Mouse (Mus musculus): ENCODE data around the gene 4931422A03Rik. TPM values are rescaled to one million over a fixed set of nuclear protein-coding genes. Genes with fewer than 3 reads are reported as not detected.
"Not testable (repeated sequence)": the region's sequence is repeated elsewhere in the genome, so short reads cannot be mapped to it uniquely, and the experiment has no call there.

Gene 4931422A03Rik
- polyA plus RNA-seq, 1 experiment from 2014 or later = 1.0 TPM

DNA sequence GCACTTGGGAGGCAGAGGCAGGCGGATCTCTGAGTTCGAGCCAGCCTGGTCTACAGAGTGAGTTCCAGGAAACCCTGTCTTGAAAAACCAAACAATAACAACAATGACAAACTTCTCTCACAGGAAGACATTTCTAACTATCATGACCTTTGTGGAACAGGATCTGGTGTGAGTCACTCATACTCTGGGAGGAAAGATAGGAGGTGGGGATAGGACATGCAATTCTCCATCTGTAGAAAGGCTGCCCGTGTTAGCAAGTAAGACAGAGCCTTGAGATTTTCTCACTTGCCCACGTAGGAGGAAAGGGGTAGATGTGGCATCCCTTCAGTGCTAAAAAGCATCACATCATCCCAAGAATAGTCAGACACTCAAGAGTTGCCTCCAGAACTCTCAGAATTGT, 26.3 kb downstream of the 4931422A03Rik start:
- Histone ChIP-seq H3K9ac (ENCODE audit: low read depth, low read length) (no peak overlapping the region), H3K27ac (ENCODE audit: low read length) (no peak overlapping the region), H3K4me3 (ENCODE audit: low read length) (no peak overlapping the region), H3K9me3 (ENCODE audit: control insufficient read depth, low read length) (0 out of 2 replicates have a peak, but pooled peaks cover 3% of the 10 kb centered on the region), H3K4me2 (ENCODE audit: low read depth, low read length) (no peak overlapping the region), H3K4me1 (ENCODE audit: control insufficient read depth, insufficient read depth, low read length) (no peaks in the 10 kb centered on the region), H3K36me3 (ENCODE audit: control insufficient read depth, insufficient read depth, low read length) (no peaks in the 10 kb centered on the region), H3K27me3 (replicated peaks; ENCODE audit: control insufficient read depth, insufficient read depth, low read length) (no peaks in the 10 kb centered on the region)
- WGBS = 78% methylated on average over 4 of the region's 4 CpGs
- ATAC-seq = no peak

- Histone ChIP-seq H3K9ac (ENCODE audit: low read depth, low read length) (no peak overlapping the region), H3K27ac (ENCODE audit: low read length) (no peak overlapping the region), H3K4me3 (ENCODE audit: low read length) (no peak overlapping the region), H3K36me3 (ENCODE audit: control insufficient read depth, insufficient read depth, low read length) (no peaks in the 10 kb centered on the region), H3K4me1 (ENCODE audit: control insufficient read depth, insufficient read depth, low read length) (no peaks in the 10 kb centered on the region), H3K4me2 (ENCODE audit: low read depth, low read length) (no peak overlapping the region), H3K9me3 (ENCODE audit: control insufficient read depth, low read length) (0 out of 2 replicates have a peak, but pooled peaks cover 3% of the 10 kb centered on the region), H3K27me3 (replicated peaks; ENCODE audit: control insufficient read depth, insufficient read depth, low read length) (no peaks in the 10 kb centered on the region)
- ATAC-seq = no peak
- WGBS = 28% methylated on average over 2 of the region's 2 CpGs
Measured at GRCm38 (mm10) chr2:104001076-104001475, 27.1 kb downstream of the 4931422A03Rik start.

DNA sequence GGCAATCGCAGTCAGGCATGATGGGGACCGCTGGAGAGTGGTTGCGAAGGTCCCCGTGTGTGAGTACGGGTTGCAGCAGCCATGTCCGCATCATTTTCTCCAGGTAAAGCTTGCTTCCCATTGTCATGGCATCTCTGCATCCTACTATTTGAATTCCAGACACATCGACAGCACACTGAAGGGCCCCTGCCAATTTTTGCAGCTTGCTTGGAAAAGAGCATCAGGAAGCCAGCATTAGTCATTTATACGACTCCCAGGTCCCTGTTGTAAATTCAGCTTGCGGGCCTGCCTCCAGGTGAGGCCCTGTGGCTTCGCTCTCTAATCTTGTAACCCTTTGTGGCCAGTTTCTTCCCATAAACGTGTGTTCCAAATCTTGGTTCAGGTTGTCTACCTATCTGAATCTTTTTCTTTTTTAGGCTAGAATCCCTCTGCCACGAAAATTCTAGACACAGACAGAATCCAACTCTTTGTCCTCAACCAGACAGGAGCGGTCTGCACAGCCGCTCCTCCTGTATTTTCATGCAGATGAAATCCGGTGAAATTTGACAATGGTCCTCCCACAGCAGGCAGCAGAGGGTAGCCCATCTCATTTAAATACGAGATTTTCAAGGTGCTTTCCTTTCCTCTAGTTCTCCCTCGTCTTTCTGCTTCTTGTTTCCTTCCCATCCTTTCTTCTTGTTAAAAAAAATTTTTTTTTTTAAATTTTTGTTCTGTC, 35.4 kb downstream of the 4931422A03Rik start:
- H3K9me3 ChIP-seq (ENCODE audit: control insufficient read depth, low read length) = no peaks in the 10 kb centered on the region
- H3K36me3 ChIP-seq (ENCODE audit: control insufficient read depth, insufficient read depth, low read length) = no peaks in the 10 kb centered on the region
- WGBS = 32% methylated on average over 17 of the region's 17 CpGs
- no peak overlapping the region for H3K9ac ChIP-seq (ENCODE audit: low read depth, low read length)
- no peaks in the 10 kb centered on the region for H3K27me3 ChIP-seq (replicated peaks; ENCODE audit: control insufficient read depth, insufficient read depth, low read length)
- no peak overlapping the region for H3K4me2 ChIP-seq (ENCODE audit: low read depth, low read length)
- no peaks in the 10 kb centered on the region for H3K4me1 ChIP-seq (ENCODE audit: control insufficient read depth, insufficient read depth, low read length)
- no peak for ATAC-seq
- H3K27ac ChIP-seq (ENCODE audit: low read length) = no peak overlapping the region
- no peak overlapping the region for H3K4me3 ChIP-seq (ENCODE audit: low read length)

DNA sequence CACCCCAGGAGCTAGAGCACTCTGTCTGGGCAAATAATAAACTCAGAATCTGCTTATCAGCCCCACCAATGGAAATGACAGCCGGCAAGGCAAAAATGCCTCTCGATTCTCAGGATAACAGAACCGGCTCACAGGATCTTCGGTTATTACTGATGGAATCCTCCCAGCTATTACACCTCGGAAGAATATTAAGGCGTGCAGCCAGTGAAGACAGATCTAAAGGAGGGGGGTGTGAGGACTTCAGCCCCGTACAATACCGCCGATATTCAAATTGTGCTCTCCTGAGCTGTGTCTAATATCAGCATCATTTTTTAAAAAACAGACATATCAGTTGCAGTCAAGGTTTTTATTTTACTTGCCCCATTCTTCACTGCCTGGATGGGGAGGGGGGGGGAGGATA, 36.0 kb downstream of the 4931422A03Rik start:
- Histone ChIP-seq H3K4me3 (ENCODE audit: low read length) (no peak overlapping the region), H3K9ac (ENCODE audit: low read depth, low read length) (no peak overlapping the region), H3K36me3 (ENCODE audit: control insufficient read depth, insufficient read depth, low read length) (no peaks in the 10 kb centered on the region), H3K4me2 (ENCODE audit: low read depth, low read length) (no peak overlapping the region), H3K9me3 (ENCODE audit: control insufficient read depth, low read length) (no peaks in the 10 kb centered on the region), H3K27me3 (replicated peaks; ENCODE audit: control insufficient read depth, insufficient read depth, low read length) (no peaks in the 10 kb centered on the region), H3K4me1 (ENCODE audit: control insufficient read depth, insufficient read depth, low read length) (no peaks in the 10 kb centered on the region), H3K27ac (ENCODE audit: low read length) (no peak overlapping the region)
- no peak for ATAC-seq
- WGBS = 66% methylated on average over 9 of the region's 9 CpGs

DNA sequence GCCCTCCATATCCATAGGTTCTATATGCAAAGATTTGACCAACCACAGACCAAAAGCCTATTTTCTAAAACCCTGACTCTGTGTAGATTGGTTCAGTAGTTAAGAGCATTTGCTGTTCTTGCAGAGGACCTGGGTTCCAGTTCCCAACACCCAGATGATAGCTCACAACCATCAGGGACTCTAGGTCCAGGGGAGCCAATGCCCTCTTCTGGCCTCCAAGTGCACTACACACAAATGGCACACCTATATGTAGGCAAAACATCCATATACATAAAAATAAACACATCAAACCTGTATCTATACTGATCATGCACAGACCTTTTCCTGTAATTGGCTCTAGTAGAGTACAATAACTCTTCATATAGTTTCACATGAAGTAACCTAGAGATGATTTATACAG, 36.9 kb downstream of the 4931422A03Rik start:
- Histone ChIP-seq H3K27ac (ENCODE audit: low read length) (no peak overlapping the region), H3K9ac (ENCODE audit: low read depth, low read length) (no peak overlapping the region), H3K4me2 (ENCODE audit: low read depth, low read length) (no peak overlapping the region), H3K9me3 (ENCODE audit: control insufficient read depth, low read length) (no peaks in the 10 kb centered on the region), H3K4me3 (ENCODE audit: low read length) (no peak overlapping the region), H3K4me1 (ENCODE audit: control insufficient read depth, insufficient read depth, low read length) (no peaks in the 10 kb centered on the region), H3K27me3 (replicated peaks; ENCODE audit: control insufficient read depth, insufficient read depth, low read length) (no peaks in the 10 kb centered on the region), H3K36me3 (ENCODE audit: control insufficient read depth, insufficient read depth, low read length) (no peaks in the 10 kb centered on the region)
- no peak for ATAC-seq

GRCm38 (mm10) chr2:103989724-103990123, 38.4 kb downstream of the 4931422A03Rik start:
- 88% methylated on average over 6 of the region's 6 CpGs for WGBS
- Histone ChIP-seq H3K27ac (ENCODE audit: low read length) (no peak overlapping the region), H3K9ac (ENCODE audit: low read depth, low read length) (no peak overlapping the region), H3K9me3 (ENCODE audit: control insufficient read depth, low read length) (no peaks in the 10 kb centered on the region), H3K4me2 (ENCODE audit: low read depth, low read length) (no peak overlapping the region), H3K4me1 (ENCODE audit: control insufficient read depth, insufficient read depth, low read length) (no peaks in the 10 kb centered on the region), H3K36me3 (ENCODE audit: control insufficient read depth, insufficient read depth, low read length) (no peaks in the 10 kb centered on the region), H3K27me3 (replicated peaks; ENCODE audit: control insufficient read depth, insufficient read depth, low read length) (no peaks in the 10 kb centered on the region), H3K4me3 (ENCODE audit: low read length) (no peak overlapping the region)
- ATAC-seq = no peak

GRCm38 (mm10) chr2:103987595-103987994, 40.6 kb downstream of the 4931422A03Rik start:
- WGBS = 77% methylated on average over 5 of the region's 8 CpGs
- not testable (repeated sequence) for ATAC-seq; H3K36me3 ChIP-seq (ENCODE audit: control insufficient read depth, insufficient read depth, low read length)

GRCm38 (mm10) chr2:103983146-103983545, 45.0 kb downstream of the 4931422A03Rik start:
- H3K4me2 ChIP-seq (ENCODE audit: low read depth, low read length) = no peak overlapping the region
- no peaks in the 10 kb centered on the region for H3K36me3 ChIP-seq (ENCODE audit: control insufficient read depth, insufficient read depth, low read length)
- no peaks in the 10 kb centered on the region for H3K9me3 ChIP-seq (ENCODE audit: control insufficient read depth, low read length)
- no peak overlapping the region for H3K9ac ChIP-seq (ENCODE audit: low read depth, low read length)
- ATAC-seq = no peak
- no peak overlapping the region for H3K27ac ChIP-seq (ENCODE audit: low read length)
- WGBS = 83% methylated on average over 10 of the region's 10 CpGs
- no peaks in the 10 kb centered on the region for H3K27me3 ChIP-seq (replicated peaks; ENCODE audit: control insufficient read depth, insufficient read depth, low read length)
- no peak overlapping the region for H3K4me3 ChIP-seq (ENCODE audit: low read length)
- H3K4me1 ChIP-seq (ENCODE audit: control insufficient read depth, insufficient read depth, low read length) = no peaks in the 10 kb centered on the region

More at GRCm38 (mm10) chr2:103987595-103987994, 40.6 kb downstream of the 4931422A03Rik start:
- H3K9me3 ChIP-seq (ENCODE audit: control insufficient read depth, low read length); H3K4me1 ChIP-seq (ENCODE audit: control insufficient read depth, insufficient read depth, low read length); H3K9ac ChIP-seq (ENCODE audit: low read depth, low read length); H3K4me2 ChIP-seq (ENCODE audit: low read depth, low read length); H3K27ac ChIP-seq (ENCODE audit: low read length); H3K4me3 ChIP-seq (ENCODE audit: low read length); H3K27me3 ChIP-seq (replicated peaks; ENCODE audit: control insufficient read depth, insufficient read depth, low read length): not testable (repeated sequence)

GRCm38 (mm10) chr2:103982250-103982649, 45.9 kb downstream of the 4931422A03Rik start:
- Histone ChIP-seq H3K36me3 (ENCODE audit: control insufficient read depth, insufficient read depth, low read length) (no peaks in the 10 kb centered on the region), H3K9ac (ENCODE audit: low read depth, low read length) (no peak overlapping the region), H3K4me1 (ENCODE audit: control insufficient read depth, insufficient read depth, low read length) (no peaks in the 10 kb centered on the region), H3K9me3 (ENCODE audit: control insufficient read depth, low read length) (no peaks in the 10 kb centered on the region), H3K27me3 (replicated peaks; ENCODE audit: control insufficient read depth, insufficient read depth, low read length) (no peaks in the 10 kb centered on the region), H3K27ac (ENCODE audit: low read length) (no peak overlapping the region), H3K4me3 (ENCODE audit: low read length) (no peak overlapping the region), H3K4me2 (ENCODE audit: low read depth, low read length) (no peak overlapping the region)
- ATAC-seq = peak; percentile 62; the same call in 1 of the 2 replicates
- 7% methylated on average over 5 of the region's 5 CpGs for WGBS

DNA sequence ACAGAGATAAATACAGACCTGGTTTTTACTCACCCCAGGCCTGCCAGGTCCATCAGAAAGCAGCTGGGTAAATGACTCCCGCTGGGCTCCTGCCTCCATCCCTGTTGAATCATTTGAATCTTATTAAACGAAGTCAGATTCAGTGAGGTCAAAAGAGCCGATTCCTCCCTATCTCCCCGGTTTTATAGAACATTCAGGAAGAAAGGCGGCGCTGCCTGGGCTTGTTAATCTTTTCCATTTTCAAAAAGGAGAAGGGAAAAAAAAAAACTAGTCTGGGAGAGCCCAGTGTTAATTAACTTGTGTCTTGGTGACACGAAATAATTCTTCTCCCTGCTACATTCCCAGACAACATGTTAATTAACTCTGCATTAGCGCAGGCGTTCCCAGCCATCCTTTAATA, 50.4 kb downstream of the 4931422A03Rik start:
- H3K4me2 ChIP-seq (ENCODE audit: low read depth, low read length) = no peak overlapping the region
- 62% methylated on average over 9 of the region's 9 CpGs for WGBS
- peaks cover 2% of the 10 kb centered on the region; the same call in 1 of the 2 replicates for H3K27me3 ChIP-seq (replicated peaks; ENCODE audit: control insufficient read depth, insufficient read depth, low read length)
- no peak overlapping the region for H3K9ac ChIP-seq (ENCODE audit: low read depth, low read length)
- H3K4me1 ChIP-seq (ENCODE audit: control insufficient read depth, insufficient read depth, low read length) = no peaks in the 10 kb centered on the region
- H3K4me3 ChIP-seq (ENCODE audit: low read length) = no peak overlapping the region
- no peak overlapping the region for H3K27ac ChIP-seq (ENCODE audit: low read length)
- ATAC-seq = no peak
- H3K36me3 ChIP-seq (ENCODE audit: control insufficient read depth, insufficient read depth, low read length) = no peaks in the 10 kb centered on the region
- no peaks in the 10 kb centered on the region for H3K9me3 ChIP-seq (ENCODE audit: control insufficient read depth, low read length)

Measured in intestine, embryonic 16.5 days (tissue).